Mouse (Mus musculus) liver, embryonic 14.5 days (tissue): ENCODE measurements at regions not wholly inside any gene's neighbourhood (a gene's known extent, or its start where the extent isn't known, plus 50 kb on each side); places are given as distances from the start of the nearest gene placed in this dataset.

ENCODE experiments used
- CTCF ChIP-seq: IDR thresholded peaks from 2 replicates; pipeline ENCODE4 v1.5.1; 2016; ENCODE audit warnings: antibody characterized with exemption, low read depth, control low read depth
- EP300 ChIP-seq: IDR thresholded peaks from 2 replicates; pipeline ENCODE4 v1.6.1; 2016; ENCODE audit warnings: antibody characterized with exemption, low read depth

DNA sequence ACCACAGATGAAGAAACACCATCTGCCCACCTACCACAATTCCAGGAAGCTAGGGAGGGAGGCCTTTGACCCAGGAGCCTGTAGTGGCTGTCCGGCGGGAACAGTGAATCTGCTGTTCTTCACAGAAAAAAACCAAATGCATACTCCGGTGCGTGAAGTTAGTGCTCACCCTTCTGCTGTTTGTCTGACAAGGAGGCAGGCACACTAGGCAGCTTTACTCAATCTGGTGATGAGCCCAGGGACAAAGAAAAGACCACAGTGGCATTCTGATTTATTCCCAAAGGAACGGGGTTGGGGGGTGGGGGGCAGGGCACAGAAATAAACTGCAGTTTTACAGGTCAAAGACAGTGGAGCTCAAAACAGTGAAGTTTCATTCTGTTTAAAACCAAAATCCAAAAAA lies 64.4 kb downstream of the Ddx3x start:
- TF ChIP-seq CTCF (no peak), EP300 (no peak)
